Mouse (Mus musculus): ENCODE measurements at regions not wholly inside any gene's neighbourhood (a gene's known extent, or its start where the extent isn't known, plus 50 kb on each side); places are given as distances from the start of the nearest gene placed in this dataset.
A peak's percentile ranks its signal among the peaks of the same experiment; 100 is the strongest.

GRCm38 (mm10) chr3:159069957-159070684 is 425.1 kb upstream of the Depdc1a start:
- TF ChIP-seq POLR2A (IDR thresholded peaks at IDR 0.05; ENCODE audit: borderline replicate concordance, extremely low read depth, insufficient read depth, insufficient read length, poor library complexity, severe bottlenecking) (no peak), CTCF (IDR thresholded peaks at IDR 0.05; ENCODE audit: borderline replicate concordance, extremely low read depth, insufficient read depth, insufficient read length) (no peak)
- DNase-seq (ENCODE audit: low read depth): peak; percentile 56

GRCm38 (mm10) chr3:159056960-159057525 is 438.2 kb upstream of the Depdc1a start:
- TF ChIP-seq POLR2A (IDR thresholded peaks at IDR 0.05; ENCODE audit: borderline replicate concordance, extremely low read depth, insufficient read depth, insufficient read length, poor library complexity, severe bottlenecking) (no peak), CTCF (IDR thresholded peaks at IDR 0.05; ENCODE audit: borderline replicate concordance, extremely low read depth, insufficient read depth, insufficient read length) (no peak)
- DNase-seq (ENCODE audit: low read depth): peak; percentile 11

- TF ChIP-seq POLR2A (IDR thresholded peaks at IDR 0.05; ENCODE audit: borderline replicate concordance, extremely low read depth, insufficient read depth, insufficient read length, poor library complexity, severe bottlenecking): no peak
- no peak for TF ChIP-seq CTCF (IDR thresholded peaks at IDR 0.05; ENCODE audit: borderline replicate concordance, extremely low read depth, insufficient read depth, insufficient read length)
- no peak for DNase-seq (ENCODE audit: low read depth)
These were observed 460.4 kb upstream of the Depdc1a start for GRCm38 (mm10) chr3:159034806-159035205.

- no peak for TF ChIP-seq CTCF (IDR thresholded peaks at IDR 0.05; ENCODE audit: borderline replicate concordance, extremely low read depth, insufficient read depth, insufficient read length)
- no peak for TF ChIP-seq POLR2A (IDR thresholded peaks at IDR 0.05; ENCODE audit: borderline replicate concordance, extremely low read depth, insufficient read depth, insufficient read length, poor library complexity, severe bottlenecking)
- DNase-seq (ENCODE audit: low read depth): no peak
These were observed 463.7 kb upstream of the Depdc1a start for GRCm38 (mm10) chr3:159031581-159031980.

- TF ChIP-seq POLR2A (IDR thresholded peaks at IDR 0.05; ENCODE audit: borderline replicate concordance, extremely low read depth, insufficient read depth, insufficient read length, poor library complexity, severe bottlenecking) (no peak), CTCF (IDR thresholded peaks at IDR 0.05; ENCODE audit: borderline replicate concordance, extremely low read depth, insufficient read depth, insufficient read length) (no peak)
- DNase-seq (ENCODE audit: low read depth): no peak
These were observed 464.6 kb upstream of the Depdc1a start for GRCm38 (mm10) chr3:159030675-159031074.

GRCm38 (mm10) chr3:159029951-159030350 is 465.3 kb upstream of the Depdc1a start:
- TF ChIP-seq POLR2A (IDR thresholded peaks at IDR 0.05; ENCODE audit: borderline replicate concordance, extremely low read depth, insufficient read depth, insufficient read length, poor library complexity, severe bottlenecking) (no peak), CTCF (IDR thresholded peaks at IDR 0.05; ENCODE audit: borderline replicate concordance, extremely low read depth, insufficient read depth, insufficient read length) (no peak)
- DNase-seq (ENCODE audit: low read depth): no peak

- DNase-seq (ENCODE audit: low read depth): no peak
- TF ChIP-seq CTCF (IDR thresholded peaks at IDR 0.05; ENCODE audit: borderline replicate concordance, extremely low read depth, insufficient read depth, insufficient read length): no peak
- no peak for TF ChIP-seq POLR2A (IDR thresholded peaks at IDR 0.05; ENCODE audit: borderline replicate concordance, extremely low read depth, insufficient read depth, insufficient read length, poor library complexity, severe bottlenecking)
These were observed 458.4 kb upstream of the Lrrc7 start for GRCm38 (mm10) chr3:159020447-159020846.

GRCm38 (mm10) chr3:159017269-159017668 is 455.2 kb upstream of the Lrrc7 start:
- TF ChIP-seq POLR2A (IDR thresholded peaks at IDR 0.05; ENCODE audit: borderline replicate concordance, extremely low read depth, insufficient read depth, insufficient read length, poor library complexity, severe bottlenecking): no peak
- no peak for TF ChIP-seq CTCF (IDR thresholded peaks at IDR 0.05; ENCODE audit: borderline replicate concordance, extremely low read depth, insufficient read depth, insufficient read length)
- DNase-seq (ENCODE audit: low read depth): no peak

- peak; percentile 51 for DNase-seq (ENCODE audit: low read depth)
These were observed 454.4 kb upstream of the Lrrc7 start for GRCm38 (mm10) chr3:159016426-159016825.

GRCm38 (mm10) chr3:159010954-159011638 is 449.1 kb upstream of the Lrrc7 start:
- no peak for TF ChIP-seq CTCF (IDR thresholded peaks at IDR 0.05; ENCODE audit: borderline replicate concordance, extremely low read depth, insufficient read depth, insufficient read length)
- TF ChIP-seq POLR2A (IDR thresholded peaks at IDR 0.05; ENCODE audit: borderline replicate concordance, extremely low read depth, insufficient read depth, insufficient read length, poor library complexity, severe bottlenecking): no peak
- DNase-seq (ENCODE audit: low read depth): peak; percentile 80

More at GRCm38 (mm10) chr3:159016426-159016825, 454.4 kb upstream of the Lrrc7 start:
- TF ChIP-seq POLR2A (IDR thresholded peaks at IDR 0.05; ENCODE audit: borderline replicate concordance, extremely low read depth, insufficient read depth, insufficient read length, poor library complexity, severe bottlenecking): no peak
- TF ChIP-seq CTCF (IDR thresholded peaks at IDR 0.05; ENCODE audit: borderline replicate concordance, extremely low read depth, insufficient read depth, insufficient read length): no peak

GRCm38 (mm10) chr3:159004013-159004412 is 442.0 kb upstream of the Lrrc7 start:
- no peak for DNase-seq (ENCODE audit: low read depth)
- TF ChIP-seq CTCF (IDR thresholded peaks at IDR 0.05; ENCODE audit: borderline replicate concordance, extremely low read depth, insufficient read depth, insufficient read length) (no peak), POLR2A (IDR thresholded peaks at IDR 0.05; ENCODE audit: borderline replicate concordance, extremely low read depth, insufficient read depth, insufficient read length, poor library complexity, severe bottlenecking) (no peak)
